Mouse (Mus musculus) olfactory bulb, adult 2 months (tissue): ENCODE data around the gene Tmem191c. TPM values are rescaled to one million over a fixed set of nuclear protein-coding genes. Genes with fewer than 3 reads are reported as not detected.

Experiments used
- H3K27ac ChIP-seq: fragments of 200-500 bp; 2 replicates; pipeline ENCODE4 v1.5.1; 2012; ENCODE audit warnings: low read depth, low read length; ENCODE audit not compliant: insufficient read depth
- H3K4me1 ChIP-seq: fragments of 200-500 bp; 2 replicates; pipeline ENCODE4 v1.6.1; 2012; ENCODE audit warnings: low read length; ENCODE audit not compliant: control insufficient read depth, insufficient read depth
- H3K4me3 ChIP-seq: fragments of 200-500 bp; 2 replicates; pipeline ENCODE4 v1.5.1; 2012; ENCODE audit warnings: mild to moderate bottlenecking, low read depth, low read length, moderate library complexity; ENCODE audit not compliant: insufficient read depth
- CTCF ChIP-seq: fragments of 200-500 bp; IDR thresholded peaks from 2 replicates; pipeline ENCODE4 v1.5.1; 2012; ENCODE audit warnings: low read depth, mild to moderate bottlenecking, low read length, moderate library complexity; ENCODE audit not compliant: insufficient read depth
- POLR2A ChIP-seq: fragments of 200-500 bp; IDR thresholded peaks from 2 replicates; pipeline ENCODE4 v1.6.1; 2012; ENCODE audit warnings: mild to moderate bottlenecking, low read depth, low read length, moderate library complexity; ENCODE audit not compliant: insufficient read depth
- WGBS: fragments of 180-500 bp; shearing (Covaris S2); methylation state at CpG from one replicate; pipeline ENCODE4 v1.1.7; 2018; 5-methylcytosine and 5-hydroxymethylcytosine counted together
- polyA plus RNA-seq: library from polyadenylated mRNA; stranded (reverse); fragments of >200 nt; gene quantifications from 2 replicates; pipeline ENCODE4 v1.2.4, GENCODE M21; 2012; ENCODE audit warnings: low replicate concordance; ENCODE audit not compliant: missing spikeins, insufficient read depth, insufficient read length

Gene Tmem191c
- polyA plus RNA-seq, 1 experiment = not detected

GRCm38 (mm10) chr16:17277342-17278211 lies 1.7 kb downstream of the Tmem191c start:
- H3K4me3 ChIP-seq = peak overlapping the region; percentile 64
- peak overlapping the region; percentile 10; the same call in 1 of the 2 replicates for H3K27ac ChIP-seq
- 9% methylated on average over 61 of the region's 61 CpGs for WGBS
- TF ChIP-seq CTCF = no peak
- TF ChIP-seq POLR2A = no peak
- peaks cover 17% of the 10 kb centered on the region for H3K4me1 ChIP-seq

GRCm38 (mm10) chr16:17280471-17280870 lies 4.6 kb downstream of the Tmem191c start:
- H3K27ac ChIP-seq = no peak overlapping the region
- H3K4me1 ChIP-seq = peaks cover 17% of the 10 kb centered on the region
- H3K4me3 ChIP-seq = no peak overlapping the region
- WGBS = 94% methylated on average over 11 of the region's 11 CpGs
- no peak for TF ChIP-seq CTCF
- no peak for TF ChIP-seq POLR2A

GRCm38 (mm10) chr16:17283151-17283550 lies 7.3 kb downstream of the Tmem191c start:
- H3K27ac ChIP-seq = no peak overlapping the region
- no peak overlapping the region for H3K4me3 ChIP-seq
- TF ChIP-seq POLR2A (no peak), CTCF (no peak)
- peaks cover 2% of the 10 kb centered on the region; the same call in 1 of the 2 replicates for H3K4me1 ChIP-seq
- 63% methylated on average over 6 of the region's 6 CpGs for WGBS

- Histone ChIP-seq H3K4me1 (no peaks in the 10 kb centered on the region), H3K4me3 (no peak overlapping the region), H3K27ac (no peak overlapping the region)
- TF ChIP-seq POLR2A = no peak
- TF ChIP-seq CTCF = no peak
- WGBS = 79% methylated on average over 2 of the region's 2 CpGs
These were observed 11.2 kb downstream of the Tmem191c start for GRCm38 (mm10) chr16:17287103-17287502.

- Histone ChIP-seq H3K27ac (no peak overlapping the region), H3K4me3 (no peak overlapping the region), H3K4me1 (no peaks in the 10 kb centered on the region)
- 92% methylated on average over 2 of the region's 2 CpGs for WGBS
- TF ChIP-seq POLR2A (no peak), CTCF (no peak)
These were observed 15.1 kb downstream of the Tmem191c start for GRCm38 (mm10) chr16:17291016-17291415.

- TF ChIP-seq CTCF (peak; percentile 72), POLR2A (no peak)
- H3K27ac ChIP-seq = no peak overlapping the region
- no peaks in the 10 kb centered on the region for H3K4me1 ChIP-seq
- WGBS = 0% methylated on average over 2 of the region's 2 CpGs
- no peak overlapping the region for H3K4me3 ChIP-seq
These were observed 16.9 kb downstream of the Tmem191c start for GRCm38 (mm10) chr16:17292751-17293150.

- no peaks in the 10 kb centered on the region for H3K4me1 ChIP-seq
- no peak overlapping the region for H3K27ac ChIP-seq
- no peak overlapping the region for H3K4me3 ChIP-seq
- no peak for TF ChIP-seq CTCF
- TF ChIP-seq POLR2A = no peak
- 95% methylated on average over 3 of the region's 3 CpGs for WGBS
These were observed 24.9 kb downstream of the Tmem191c start for GRCm38 (mm10) chr16:17300818-17301217.

GRCm38 (mm10) chr16:17303521-17304245 lies 27.8 kb downstream of the Tmem191c start:
- Histone ChIP-seq H3K4me3 (no peak overlapping the region), H3K4me1 (no peaks in the 10 kb centered on the region), H3K27ac (no peak overlapping the region)
- 83% methylated on average over 5 of the region's 5 CpGs for WGBS
- TF ChIP-seq CTCF (no peak), POLR2A (no peak)

- whole genome bisulfite sequencing = 84% methylated on average over 5 of the region's 5 CpGs
- Histone ChIP-seq H3K4me3 (no peak overlapping the region), H3K4me1 (no peaks in the 10 kb centered on the region), H3K27ac (no peak overlapping the region)
- TF ChIP-seq POLR2A = no peak
- TF ChIP-seq CTCF = no peak
These were observed 31.6 kb downstream of the Tmem191c start for GRCm38 (mm10) chr16:17307461-17307860.
